Mouse (Mus musculus) MEL (cell line): Measurements from ENCODE around the gene Klhl22. TPM values are rescaled to one million over a fixed set of nuclear protein-coding genes. Genes with fewer than 3 reads are reported as not detected.

Source experiments
- DNase-seq: peaks from one replicate; pipeline ENCODE4 v3.0.0; 2011; ENCODE audit warnings: low read depth, low spot score
- H3K27ac ChIP-seq: 2 replicates; pipeline ENCODE4 v1.5.1; 2012; ENCODE audit warnings: low read depth, mild to moderate bottlenecking, control low read depth, low read length, moderate library complexity; ENCODE audit not compliant: control insufficient read depth
- H3K27me3 ChIP-seq, 2 experiments: fragments of 150-350 bp in 1 of 2; sonication (generic) in 1 of 2; 2 replicates each; pipeline ENCODE4 v1.6.1; 2012; ENCODE audit warnings: low read length in 2 of 2, mild to moderate bottlenecking in 2 of 2, improper control_type of control experiment in 1 of 2, moderate library complexity in 1 of 2; ENCODE audit not compliant: insufficient read depth in 2 of 2, control insufficient read depth in 1 of 2
- H3K36me3 ChIP-seq, 2 experiments: 2 replicates each; pipeline ENCODE4 v1.6.1; 2012 to 2014; ENCODE audit warnings: low read length in 2 of 2, improper control_type of control experiment in 1 of 2, inconsistent platforms in 1 of 2, mild to moderate bottlenecking in 1 of 2; ENCODE audit not compliant: insufficient read depth in 2 of 2, control insufficient read depth in 1 of 2
- H3K4me1 ChIP-seq, 2 experiments: fragments of 150-350 bp in 1 of 2; sonication (generic) in 1 of 2; 2 replicates each; pipeline ENCODE4 v1.6.1; 2012; ENCODE audit warnings: low read length in 2 of 2, improper control_type of control experiment in 1 of 2, mild to moderate bottlenecking in 1 of 2; ENCODE audit not compliant: insufficient read depth in 2 of 2, control insufficient read depth in 1 of 2
- H3K4me3 ChIP-seq, 2 experiments: fragments of 150-350 bp in 1 of 2; sonication (generic) in 1 of 2; 2 replicates each; pipeline ENCODE4 v1.5.1; 2012; ENCODE audit warnings: low read depth in 2 of 2, low read length in 2 of 2, mild to moderate bottlenecking in 2 of 2, moderate library complexity in 2 of 2, control low read depth in 1 of 2, improper control_type of control experiment in 1 of 2; ENCODE audit not compliant: control insufficient read depth in 1 of 2, insufficient read depth in 1 of 2
- H3K79me2 ChIP-seq: 2 replicates; pipeline ENCODE4 v1.6.1; 2012; ENCODE audit warnings: mild to moderate bottlenecking, low read length, moderate library complexity; ENCODE audit not compliant: control insufficient read depth, poor library complexity, insufficient read depth
- H3K9ac ChIP-seq: 2 replicates; pipeline ENCODE4 v1.6.1; 2012; ENCODE audit warnings: low read depth, mild to moderate bottlenecking, control low read depth, low read length, moderate library complexity; ENCODE audit not compliant: control insufficient read depth, poor library complexity, severe bottlenecking
- H3K9me3 ChIP-seq: fragments of 150-350 bp; sonication (generic); replicated peaks from 2 replicates; pipeline ENCODE4 v1.6.1; 2012; ENCODE audit warnings: mild to moderate bottlenecking, low read length, improper control_type of control experiment, moderate library complexity; ENCODE audit not compliant: insufficient read depth
- CHD2 ChIP-seq: IDR thresholded peaks from 2 replicates; pipeline ENCODE4 v1.6.1; 2011; ENCODE audit warnings: low read length, improper control_type of control experiment
- CTCF ChIP-seq, 3 experiments: IDR thresholded peaks in 2 of 3; conservative IDR thresholded peaks in 1 of 3; 2 replicates each; pipeline ENCODE4 v1.5.1; 2011 to 2012; ENCODE audit warnings: low read length in 3 of 3, low read depth in 2 of 3, mild to moderate bottlenecking in 2 of 3, improper control_type of control experiment in 1 of 3, inconsistent platforms in 1 of 3, mixed read lengths in 1 of 3, moderate library complexity in 1 of 3; ENCODE audit not compliant: control insufficient read depth in 1 of 3, insufficient read depth in 1 of 3, poor library complexity in 1 of 3, severe bottlenecking in 1 of 3
- GABPA ChIP-seq: IDR thresholded peaks from 2 replicates; pipeline ENCODE4 v1.6.1; 2012; ENCODE audit warnings: low read depth, mild to moderate bottlenecking, inconsistent platforms, low read length, improper control_type of control experiment, moderate library complexity
- HCFC1 ChIP-seq: IDR thresholded peaks from 2 replicates; pipeline ENCODE4 v1.6.1; 2012; ENCODE audit warnings: low read depth, mild to moderate bottlenecking, inconsistent platforms, low read length, improper control_type of control experiment, moderate library complexity
- KAT2A ChIP-seq: conservative IDR thresholded peaks from 2 replicates; pipeline ENCODE4 v1.6.1; 2012; ENCODE audit warnings: low read depth, low read length, improper control_type of control experiment, inconsistent platforms
- MAFK ChIP-seq: IDR thresholded peaks from 2 replicates; pipeline ENCODE4 v1.6.1; 2011; ENCODE audit warnings: low read depth, mild to moderate bottlenecking, low read length, improper control_type of control experiment, borderline replicate concordance
- MAZ ChIP-seq: IDR thresholded peaks from 2 replicates; pipeline ENCODE4 v1.6.1; 2012; ENCODE audit warnings: low read depth, mild to moderate bottlenecking, inconsistent platforms, low read length, improper control_type of control experiment
- MXI1 ChIP-seq: IDR thresholded peaks from 2 replicates; pipeline ENCODE4 v1.6.1; 2011; ENCODE audit warnings: mild to moderate bottlenecking, low read depth, low read length, improper control_type of control experiment
- POLR2A ChIP-seq, 2 experiments: IDR thresholded peaks; 2 replicates each; pipeline ENCODE4 v1.6.1; 2011 to 2012; ENCODE audit warnings: low read length in 2 of 2, mild to moderate bottlenecking in 2 of 2, control low read depth in 1 of 2, improper control_type of control experiment in 1 of 2, low read depth in 1 of 2, moderate library complexity in 1 of 2; ENCODE audit not compliant: control insufficient read depth in 1 of 2, insufficient read depth in 1 of 2, poor library complexity in 1 of 2
- TCF12 ChIP-seq: IDR thresholded peaks from 2 replicates; pipeline ENCODE4 v1.6.1; 2014; ENCODE audit warnings: low read depth, mild to moderate bottlenecking, inconsistent platforms, low read length, improper control_type of control experiment, moderate library complexity
- USF1 ChIP-seq: IDR thresholded peaks from 2 replicates; pipeline ENCODE4 v1.6.1; 2014; ENCODE audit warnings: low read depth, mild to moderate bottlenecking, inconsistent platforms, low read length, improper control_type of control experiment, moderate library complexity
- ZC3H11A ChIP-seq: IDR thresholded peaks from 2 replicates; pipeline ENCODE4 v1.6.1; 2012; ENCODE audit warnings: low read depth, mild to moderate bottlenecking, inconsistent platforms, low read length, improper control_type of control experiment
- ZKSCAN1 ChIP-seq: IDR thresholded peaks from 2 replicates; pipeline ENCODE4 v1.6.1; 2012; ENCODE audit warnings: low read depth, mild to moderate bottlenecking, inconsistent platforms, low read length, improper control_type of control experiment, moderate library complexity
- ZNF384 ChIP-seq: IDR thresholded peaks from 2 replicates; pipeline ENCODE4 v1.6.1; 2012; ENCODE audit warnings: low read depth, mild to moderate bottlenecking, inconsistent platforms, low read length, improper control_type of control experiment
- polyA plus RNA-seq, 2 experiments: library from polyadenylated mRNA; stranded (reverse) in 1 of 2; unstranded in 1 of 2; fragments of >175 nt in 1 of 2; fragments of >200 nt in 1 of 2; gene quantifications; 2 replicates each; pipeline versions ENCODE4 v1.2.1 to v1.2.4; 2012; ENCODE audit warnings: low replicate concordance in 2 of 2, low read depth in 1 of 2; ENCODE audit not compliant: insufficient read length in 2 of 2, insufficient read depth in 1 of 2, missing spikeins in 1 of 2
- total RNA-seq: library from RNA; depleted of rRNA; stranded (reverse); fragments of 300-350 nt; gene quantifications from 2 replicates; pipeline ENCODE4 v1.2.3, GENCODE M21; 2012

The Klhl22 gene
- total and polyA plus RNA-seq, 3 experiments, result 82.4 to 191 (median 97.0) TPM

DNA sequence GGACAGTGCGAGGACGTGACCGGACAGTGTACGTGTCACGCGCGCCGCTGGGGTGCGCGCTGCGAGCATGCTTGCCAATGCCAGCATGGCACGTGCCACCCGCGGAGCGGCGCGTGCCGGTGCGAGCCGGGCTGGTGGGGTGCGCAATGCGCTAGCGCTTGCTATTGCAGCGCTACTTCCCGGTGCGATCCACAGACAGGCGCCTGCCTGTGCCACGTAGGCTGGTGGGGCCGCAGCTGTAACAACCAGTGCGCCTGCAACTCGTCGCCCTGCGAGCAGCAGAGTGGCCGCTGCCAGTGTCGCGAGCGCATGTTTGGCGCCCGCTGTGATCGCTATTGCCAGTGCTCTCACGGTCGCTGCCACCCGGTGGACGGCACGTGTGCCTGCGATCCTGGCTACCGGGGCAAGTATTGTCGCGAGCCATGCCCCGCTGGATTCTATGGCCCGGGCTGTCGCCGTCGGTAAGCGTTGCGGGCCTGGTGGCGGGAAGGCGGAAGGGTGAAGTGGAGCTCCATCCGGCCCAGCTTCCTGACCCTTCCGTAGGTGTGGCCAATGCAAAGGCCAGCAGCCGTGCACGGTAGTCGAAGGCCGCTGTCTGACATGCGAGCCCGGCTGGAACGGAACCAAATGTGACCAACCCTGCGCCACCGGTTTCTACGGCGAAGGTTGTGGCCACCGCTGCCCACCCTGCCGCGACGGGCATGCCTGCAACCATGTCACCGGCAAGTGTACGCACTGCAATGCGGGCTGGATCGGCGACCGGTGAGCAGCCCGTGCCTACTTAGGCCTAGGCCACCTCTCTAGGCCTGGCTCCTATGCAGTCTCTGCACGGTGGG is 43.6 kb downstream of the Klhl22 start:
- Histone ChIP-seq H3K9me3 (no peaks in the 10 kb centered on the region), H3K27me3 (no peaks in the 10 kb centered on the region), H3K27ac (no peak overlapping the region), H3K9ac (no peak overlapping the region), H3K79me2 (peaks cover 5% of the 10 kb centered on the region; the same call in 1 of the 2 replicates), H3K4me1 (peaks cover 2 to 28% of the 10 kb centered on the region in 2 experiments; a peak in 3 of 4 replicates), H3K4me3 (no peak overlapping the region), H3K36me3 (peaks cover 0 to 4% of the 10 kb centered on the region in 2 experiments; a peak in 2 of 4 replicates)
- TF ChIP-seq CTCF (IDR thresholded peaks at IDR 0.05 in 2 of 3, conservative IDR thresholded peaks at IDR 0.05 in 1 of 3; ENCODE audit: control insufficient read depth in 1 of 3, insufficient read depth in 1 of 3, low read depth in 2 of 3, low read length in 3 of 3, poor library complexity in 1 of 3, severe bottlenecking in 1 of 3) (peak in 2 of 3 experiments; percentile 12 to 21; a peak in 2 of 6 replicates), KAT2A (no peak)
- no peak for DNase-seq

DNA sequence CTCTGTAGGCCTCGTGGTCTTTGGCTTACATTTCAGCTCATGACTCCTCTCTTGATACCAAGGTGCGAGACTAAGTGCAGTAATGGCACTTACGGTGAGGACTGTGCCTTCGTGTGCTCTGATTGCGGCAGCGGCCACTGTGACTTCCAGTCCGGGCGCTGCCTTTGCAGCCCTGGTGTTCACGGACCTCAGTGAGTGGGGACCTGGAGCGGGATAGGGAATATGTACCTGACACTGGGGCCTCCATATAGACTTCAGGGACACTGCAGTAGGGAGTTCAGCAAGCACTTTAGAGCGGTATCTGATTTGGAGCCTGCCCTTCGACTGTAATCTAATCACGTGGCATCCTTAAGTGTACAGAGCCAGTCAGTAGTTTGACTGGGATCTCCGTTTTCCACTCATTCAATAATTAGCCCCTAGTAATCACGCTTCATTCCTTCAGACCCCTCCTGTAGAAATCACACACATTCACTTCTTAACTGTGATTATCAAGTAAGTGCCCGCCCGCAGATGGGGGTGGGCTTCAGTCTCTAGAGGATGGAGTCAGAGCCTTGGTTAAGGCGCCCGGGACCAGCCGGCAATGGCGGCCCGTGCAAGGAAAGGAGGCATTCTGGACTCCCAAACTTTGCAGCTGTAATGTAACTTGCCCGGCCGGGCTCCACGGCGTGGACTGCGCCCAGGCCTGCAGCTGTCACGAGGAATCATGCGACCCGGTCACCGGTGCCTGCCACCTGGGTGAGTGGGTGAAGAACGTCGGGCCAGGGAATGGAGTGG is 44.4 kb downstream of the Klhl22 start:
- H3K9me3 ChIP-seq, result no peaks in the 10 kb centered on the region
- H3K4me1 ChIP-seq, result peaks cover 2 to 33% of the 10 kb centered on the region in 2 experiments; a peak in 3 of 4 replicates
- H3K36me3 ChIP-seq, result peaks cover 0 to 5% of the 10 kb centered on the region in 2 experiments; a peak in 2 of 4 replicates
- H3K4me3 ChIP-seq, result peak overlapping the region; percentile 79 to 83; a peak in 3 of 4 replicates
- no peaks in the 10 kb centered on the region for H3K27me3 ChIP-seq
- peak overlapping the region; percentile 71 for H3K9ac ChIP-seq
- TF ChIP-seq GABPA, result no peak
- no peak for TF ChIP-seq MAZ
- no peak for TF ChIP-seq POLR2A (IDR thresholded peaks at IDR 0.05; ENCODE audit: control insufficient read depth in 1 of 2, insufficient read depth in 1 of 2, low read depth in 1 of 2, low read length in 2 of 2, poor library complexity in 1 of 2)
- TF ChIP-seq ZC3H11A, result no peak
- TF ChIP-seq USF1, result no peak
- TF ChIP-seq HCFC1, result no peak
- no peak for TF ChIP-seq MXI1
- no peak for TF ChIP-seq ZNF384
- TF ChIP-seq MAFK, result no peak
- TF ChIP-seq CHD2, result no peak
- no peak for TF ChIP-seq TCF12
- TF ChIP-seq ZKSCAN1, result no peak
- H3K27ac ChIP-seq, result no peak overlapping the region
- no peak for DNase-seq
- peaks cover 5% of the 10 kb centered on the region; the same call in 1 of the 2 replicates for H3K79me2 ChIP-seq
